Mouse (Mus musculus): ENCODE data around the gene Adamts17.

DNA sequence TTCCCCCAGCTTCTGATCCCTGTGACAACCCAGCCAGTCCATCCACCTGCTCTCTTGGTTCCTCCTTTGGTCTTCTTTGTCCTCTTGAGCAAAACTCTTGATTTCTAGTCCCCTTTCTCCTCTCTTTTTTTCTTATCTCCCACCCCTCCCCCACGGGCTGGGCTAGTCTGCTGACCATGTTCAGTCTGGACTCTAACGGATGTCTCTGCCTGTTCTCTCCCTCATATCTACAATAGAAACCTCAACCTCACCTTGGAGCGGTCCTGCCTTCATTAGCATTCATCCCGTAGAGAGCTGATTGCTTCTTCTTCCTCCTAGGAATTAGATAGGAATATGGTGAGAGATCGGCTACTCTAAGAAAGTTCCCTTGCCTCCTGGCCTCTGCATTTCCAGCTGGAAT is 8.7 kb upstream of the Adamts17 start:
- no peak for TF ChIP-seq GATA1 (IDR thresholded peaks at IDR 0.05; ENCODE audit: borderline replicate concordance, low read length)
- TF ChIP-seq FLI1 (IDR thresholded peaks at IDR 0.05; ENCODE audit: low read length) = no peak

Measured in megakaryocyte, embryonic 14.5 days (primary cell).